Comparison of ENCODE assay signal across 12 mouse cellular contexts in the genomic region with DNA sequence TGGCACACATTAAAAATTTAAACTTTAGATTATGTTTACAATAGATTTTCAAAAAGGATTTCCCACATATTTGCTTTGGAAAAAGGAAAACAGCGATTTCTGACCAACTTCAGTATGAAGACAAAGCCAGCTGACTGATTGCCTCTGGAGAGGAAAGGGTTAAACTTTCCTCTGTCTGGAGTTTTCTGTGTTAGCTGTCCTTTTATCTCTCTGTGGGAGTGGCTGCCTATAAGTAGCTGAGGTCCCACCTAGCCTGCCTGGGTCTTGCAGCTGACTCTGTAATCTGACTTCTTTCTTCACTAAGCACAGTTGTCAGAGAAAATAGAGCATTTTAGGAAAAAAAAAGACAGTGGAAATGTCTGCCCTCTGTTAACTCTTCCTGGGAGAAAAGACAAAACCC. TPM values are rescaled to one million over a fixed set of nuclear protein-coding genes. Genes with fewer than 3 reads are reported as not detected.
A peak's percentile ranks its signal among the peaks of the same experiment; 100 is the strongest.
DNase-seq lines count a peak whose midpoint lies in the region; ATAC-seq and TF ChIP-seq lines count a peak whose summit lies in the region.
"Had no signal": no experiment of that assay in that cellular context is flagged by ENCODE, and none has a peak within 500 bp of the region (broad histone marks: within the 10 kb centered on the region; RNA-seq: fewer than 3 reads in every experiment).

No protein-coding gene starts in this region.

- no peak overlapping the region for H3K9ac ChIP-seq in forebrain, embryonic 15.5 days (replicated peaks)
- H3K9ac ChIP-seq in kidney, postnatal 0 days (ENCODE audit: low read depth, low read length), result no peak overlapping the region
- no peak overlapping the region for H3K9ac ChIP-seq in kidney, embryonic 16.5 days (replicated peaks; ENCODE audit: low read length)
- H3K9ac ChIP-seq: neural tube, embryonic 12.5 days had no signal

- H3K27me3 ChIP-seq in forebrain, embryonic 10.5 days (ENCODE audit: poor library complexity, severe bottlenecking), result no peaks in the 10 kb centered on the region
- no peaks in the 10 kb centered on the region for H3K27me3 ChIP-seq in forebrain, embryonic 15.5 days
- H3K27me3 ChIP-seq in kidney, postnatal 0 days (ENCODE audit: insufficient read depth, low read length), result no peaks in the 10 kb centered on the region
- no peaks in the 10 kb centered on the region for H3K27me3 ChIP-seq in kidney, embryonic 16.5 days (ENCODE audit: insufficient read depth, low read length)
- H3K27me3 ChIP-seq: neural tube, embryonic 12.5 days had no signal

- no peak for TF ChIP-seq CTCF in kidney, postnatal 0 days (IDR thresholded peaks at IDR 0.05; ENCODE audit: low read depth)

- H3K27ac ChIP-seq in forebrain, embryonic 10.5 days, result peak overlapping the region; percentile 62
- no peak overlapping the region for H3K27ac ChIP-seq in forebrain, embryonic 15.5 days (replicated peaks)
- no peak overlapping the region for H3K27ac ChIP-seq in kidney, postnatal 0 days
- no peak overlapping the region for H3K27ac ChIP-seq in kidney, embryonic 16.5 days (ENCODE audit: low read length)
- H3K27ac ChIP-seq: neural tube, embryonic 12.5 days had no signal

- H3K4me2 ChIP-seq in forebrain, embryonic 15.5 days (replicated peaks), result no peak overlapping the region
- no peak overlapping the region for H3K4me2 ChIP-seq in kidney, postnatal 0 days (ENCODE audit: low read length)
- no peak overlapping the region for H3K4me2 ChIP-seq in kidney, embryonic 16.5 days (replicated peaks; ENCODE audit: low read depth, low read length)
- H3K4me2 ChIP-seq: neural tube, embryonic 12.5 days had no signal

- no peak for ATAC-seq in forebrain, embryonic 15.5 days (replicated peaks)
- ATAC-seq in kidney, postnatal 0 days (replicated peaks; ENCODE audit: low FRiP score, low read depth), result no peak
- ATAC-seq in kidney, embryonic 16.5 days (ENCODE audit: low FRiP score, low TSS enrichment), result no peak

- peaks cover 13% of the 10 kb centered on the region for H3K4me1 ChIP-seq in forebrain, embryonic 10.5 days
- H3K4me1 ChIP-seq in forebrain, embryonic 15.5 days, result peaks cover 3% of the 10 kb centered on the region; the same call in 1 of the 2 replicates
- no peaks in the 10 kb centered on the region for H3K4me1 ChIP-seq in kidney, postnatal 0 days (replicated peaks; ENCODE audit: insufficient read depth, low read length)
- no peaks in the 10 kb centered on the region for H3K4me1 ChIP-seq in kidney, embryonic 16.5 days (ENCODE audit: insufficient read depth, low read length)
- H3K4me1 ChIP-seq: neural tube, embryonic 12.5 days had no signal

- no peak overlapping the region for H3K4me3 ChIP-seq in forebrain, embryonic 10.5 days
- H3K4me3 ChIP-seq in forebrain, embryonic 15.5 days, result no peak overlapping the region
- no peak overlapping the region for H3K4me3 ChIP-seq in kidney, postnatal 0 days (replicated peaks; ENCODE audit: low read depth, low read length)
- H3K4me3 ChIP-seq in kidney, embryonic 16.5 days (ENCODE audit: low read length), result no peak overlapping the region
- H3K4me3 ChIP-seq: neural tube, embryonic 12.5 days had no signal

- DNase-seq in forebrain, embryonic 10.5 days (ENCODE audit: extremely low spot score, low spot score), result no peak
- peak; percentile 69 for DNase-seq in kidney, postnatal 0 days (ENCODE audit: low spot score)
- no peak for DNase-seq in kidney, adult 11 months
- peak; percentile 49 for DNase-seq in embryo, embryonic 9.5 days (ENCODE audit: extremely low spot score)
- DNase-seq in retina, embryonic 14.5 days (ENCODE audit: low spot score), result peak; percentile 65
- DNase-seq in spleen, postnatal 14 days (ENCODE audit: low spot score in 2 of 2), result no peak
- DNase-seq: adrenal gland, postnatal 14 days; cerebellum, adult 9-11 months; thymus, postnatal 14 days had no signal

- no peaks in the 10 kb centered on the region for H3K36me3 ChIP-seq in forebrain, embryonic 10.5 days (replicated peaks)
- H3K36me3 ChIP-seq in forebrain, embryonic 15.5 days, result no peaks in the 10 kb centered on the region
- H3K36me3 ChIP-seq in kidney, postnatal 0 days (ENCODE audit: insufficient read depth, low read length), result no peaks in the 10 kb centered on the region
- no peaks in the 10 kb centered on the region for H3K36me3 ChIP-seq in kidney, embryonic 16.5 days (ENCODE audit: insufficient read depth, low read length)
- H3K36me3 ChIP-seq: neural tube, embryonic 12.5 days had no signal

- H3K9me3 ChIP-seq in forebrain, embryonic 10.5 days, result no peaks in the 10 kb centered on the region
- no peaks in the 10 kb centered on the region for H3K9me3 ChIP-seq in forebrain, embryonic 15.5 days
- H3K9me3 ChIP-seq in kidney, postnatal 0 days (replicated peaks; ENCODE audit: low read length), result no peaks in the 10 kb centered on the region
- H3K9me3 ChIP-seq in kidney, embryonic 16.5 days (ENCODE audit: low read length), result no peaks in the 10 kb centered on the region
- H3K9me3 ChIP-seq: neural tube, embryonic 12.5 days had no signal

- 40% methylated on average over 1 of the region's 1 CpGs for WGBS in forebrain, embryonic 10.5 days
- 40% methylated on average over 1 of the region's 1 CpGs for WGBS in forebrain, embryonic 15.5 days
- 33% methylated on average over 1 of the region's 1 CpGs for WGBS in kidney, postnatal 0 days
- 41% methylated on average over 1 of the region's 1 CpGs for WGBS in kidney, embryonic 16.5 days

RNA-seq across cellular contexts. Expression of a gene that starts 17.1 kb away (rescaled TPM):
- polyA plus RNA-seq in forebrain, embryonic 10.5 days (2016; fragmentation: Nextera tagmentation; extraction: Ambion mirVana), result 4.0 and 4.6 TPM in 2 replicates
- 1.1 TPM in 2 replicates for polyA plus RNA-seq in forebrain, embryonic 15.5 days (2015; fragmentation: Nextera tagmentation; extraction: Ambion mirVana)
- 9.0 and 10.8 TPM in 2 replicates for polyA plus RNA-seq in kidney, postnatal 0 days (2015; fragmentation: Nextera tagmentation; extraction: Ambion mirVana)
- polyA plus RNA-seq in kidney, embryonic 16.5 days (2015; fragmentation: Nextera tagmentation; extraction: Ambion mirVana), result 15.1 and 15.6 TPM in 2 replicates

Comparison
In these comparisons a context has a peak if more than half of its experiments do, and no peak if none do; other contexts are left out.
1. DNase-seq: peak in kidney, postnatal 0 days (single experiment), embryo, embryonic 9.5 days (single experiment) and retina, embryonic 14.5 days (single experiment); none in forebrain, embryonic 10.5 days (single experiment), kidney, adult 11 months (single experiment) and spleen, postnatal 14 days (0 of 2).